Mouse (Mus musculus) ES-Bruce4 (cell line): ENCODE measurements around the gene Fam129c. TPM values are rescaled to one million over a fixed set of nuclear protein-coding genes. Genes with fewer than 3 reads are reported as not detected.

Source experiments
- H3K27ac ChIP-seq: 2 replicates; pipeline ENCODE4 v1.5.1; 2012; ENCODE audit warnings: low read length, inconsistent platforms; ENCODE audit not compliant: insufficient read depth
- H3K27me3 ChIP-seq: 2 replicates; pipeline ENCODE4 v1.6.1; 2012; ENCODE audit warnings: mild to moderate bottlenecking, low read length, inconsistent platforms; ENCODE audit not compliant: control insufficient read depth, poor library complexity, insufficient read depth, severe bottlenecking
- H3K36me3 ChIP-seq: 2 replicates; pipeline ENCODE4 v1.6.1; 2012; ENCODE audit warnings: inconsistent platforms, mild to moderate bottlenecking, low read length, moderate library complexity; ENCODE audit not compliant: control insufficient read depth, poor library complexity, insufficient read depth, severe bottlenecking
- H3K4me1 ChIP-seq: one replicate; pipeline ENCODE4 v1.8.1; 2011; ENCODE audit warnings: low read length; ENCODE audit not compliant: control insufficient read depth, insufficient read depth
- H3K4me3 ChIP-seq: 2 replicates; pipeline ENCODE4 v1.5.1; 2011; ENCODE audit warnings: low read depth, mild to moderate bottlenecking, low read length
- H3K9ac ChIP-seq: 2 replicates; pipeline ENCODE4 v1.6.1; 2012; ENCODE audit warnings: low read depth, mild to moderate bottlenecking, inconsistent platforms; ENCODE audit not compliant: poor library complexity, severe bottlenecking
- H3K9me3 ChIP-seq: replicated peaks from 2 replicates; pipeline ENCODE4 v1.6.1; 2012; ENCODE audit warnings: mild to moderate bottlenecking, low read length, inconsistent platforms; ENCODE audit not compliant: control insufficient read depth, poor library complexity, insufficient read depth, severe bottlenecking
- CTCF ChIP-seq: IDR thresholded peaks from one replicate; pipeline ENCODE4 v1.8.1; 2011; ENCODE audit warnings: low read depth, low read length
- EP300 ChIP-seq: IDR thresholded peaks from 2 replicates; pipeline ENCODE4 v1.6.1; 2011; ENCODE audit warnings: low read depth, low read length; ENCODE audit not compliant: insufficient read depth
- POLR2A ChIP-seq: IDR thresholded peaks from one replicate; pipeline ENCODE4 v1.8.1; 2011; ENCODE audit warnings: low read length; ENCODE audit not compliant: insufficient read depth
- polyA plus RNA-seq: library from polyadenylated mRNA; stranded (reverse); fragments of >200 nt; gene quantifications from 2 replicates; pipeline ENCODE4 v1.2.4, GENCODE M21; 2011; ENCODE audit warnings: low read depth; ENCODE audit not compliant: missing spikeins, insufficient read depth, insufficient read length

Fam129c gene
- polyA plus RNA-seq, 1 experiment: 6.4 TPM

DNA sequence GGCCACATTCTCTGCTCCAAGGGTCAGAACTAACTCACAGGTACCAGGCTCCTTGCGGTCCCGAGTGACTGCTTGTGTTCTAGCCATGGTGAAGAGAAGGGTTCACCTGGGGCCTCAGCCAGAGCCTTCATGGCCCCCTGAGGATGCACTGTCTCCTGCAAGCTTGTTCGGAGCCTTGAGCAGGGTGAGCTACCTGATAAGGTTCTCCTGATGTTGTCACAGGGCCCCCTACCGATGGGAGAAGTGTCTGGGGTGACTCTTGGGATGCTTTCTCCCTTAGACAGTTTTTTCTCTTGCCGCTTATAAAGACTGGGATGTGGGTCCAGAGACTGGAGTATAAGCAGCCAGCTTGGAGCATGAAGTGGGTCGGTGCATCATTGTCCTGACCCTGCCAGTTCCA lies 1.1 kb upstream of the Fam129c start:
- TF ChIP-seq CTCF (peak; percentile 8), POLR2A (no peak)
- no peaks in the 10 kb centered on the region for H3K27me3 ChIP-seq
- no peaks in the 10 kb centered on the region for H3K36me3 ChIP-seq
- no peak overlapping the region for H3K4me3 ChIP-seq
- H3K9ac ChIP-seq: no peak overlapping the region
- H3K27ac ChIP-seq: no peak overlapping the region
- H3K9me3 ChIP-seq: no peaks in the 10 kb centered on the region
- H3K4me1 ChIP-seq: no peaks in the 10 kb centered on the region

DNA sequence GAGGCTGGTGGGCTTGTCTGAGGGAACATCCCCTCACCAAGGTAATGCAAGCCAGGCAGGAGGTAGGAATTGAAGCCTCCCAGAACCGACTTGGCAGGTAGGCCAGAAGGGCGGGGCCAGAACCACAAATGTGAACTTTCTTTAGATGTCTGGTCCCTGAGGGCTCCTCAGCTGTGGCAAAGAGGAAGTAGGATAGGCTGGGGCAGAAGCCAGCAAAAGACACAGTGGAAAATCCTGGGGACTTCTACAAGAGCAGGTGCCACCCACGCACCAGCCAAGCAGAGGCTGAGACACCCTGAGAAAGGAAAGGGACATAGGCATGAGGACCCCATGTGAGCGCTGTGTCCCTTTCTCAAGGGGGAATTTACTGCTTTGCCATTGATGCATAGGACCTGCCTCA lies 650 bp upstream of the Fam129c start:
- TF ChIP-seq POLR2A (no peak), CTCF (no peak), EP300 (no peak)
- Histone ChIP-seq H3K4me3 (no peak overlapping the region), H3K9ac (no peak overlapping the region), H3K27ac (no peak overlapping the region), H3K9me3 (no peaks in the 10 kb centered on the region), H3K36me3 (no peaks in the 10 kb centered on the region), H3K27me3 (no peaks in the 10 kb centered on the region), H3K4me1 (no peaks in the 10 kb centered on the region)

GRCm38 (mm10) chr8:71598375-71598774 lies 927 bp downstream of the Fam129c start:
- Histone ChIP-seq H3K9ac (no peak overlapping the region), H3K36me3 (no peaks in the 10 kb centered on the region), H3K27me3 (no peaks in the 10 kb centered on the region), H3K9me3 (no peaks in the 10 kb centered on the region), H3K4me1 (no peaks in the 10 kb centered on the region), H3K4me3 (no peak overlapping the region), H3K27ac (no peak overlapping the region)
- no peak for TF ChIP-seq EP300
- no peak for TF ChIP-seq POLR2A
- no peak for TF ChIP-seq CTCF

- H3K36me3 ChIP-seq: no peaks in the 10 kb centered on the region
- H3K27ac ChIP-seq: no peak overlapping the region
- H3K4me3 ChIP-seq: no peak overlapping the region
- no peak overlapping the region for H3K9ac ChIP-seq
- no peaks in the 10 kb centered on the region for H3K4me1 ChIP-seq
- TF ChIP-seq POLR2A (no peak), CTCF (no peak), EP300 (no peak)
- H3K9me3 ChIP-seq: no peaks in the 10 kb centered on the region
- no peaks in the 10 kb centered on the region for H3K27me3 ChIP-seq
Observed at GRCm38 (mm10) chr8:71598841-71599240, 1.4 kb downstream of the Fam129c start.

DNA sequence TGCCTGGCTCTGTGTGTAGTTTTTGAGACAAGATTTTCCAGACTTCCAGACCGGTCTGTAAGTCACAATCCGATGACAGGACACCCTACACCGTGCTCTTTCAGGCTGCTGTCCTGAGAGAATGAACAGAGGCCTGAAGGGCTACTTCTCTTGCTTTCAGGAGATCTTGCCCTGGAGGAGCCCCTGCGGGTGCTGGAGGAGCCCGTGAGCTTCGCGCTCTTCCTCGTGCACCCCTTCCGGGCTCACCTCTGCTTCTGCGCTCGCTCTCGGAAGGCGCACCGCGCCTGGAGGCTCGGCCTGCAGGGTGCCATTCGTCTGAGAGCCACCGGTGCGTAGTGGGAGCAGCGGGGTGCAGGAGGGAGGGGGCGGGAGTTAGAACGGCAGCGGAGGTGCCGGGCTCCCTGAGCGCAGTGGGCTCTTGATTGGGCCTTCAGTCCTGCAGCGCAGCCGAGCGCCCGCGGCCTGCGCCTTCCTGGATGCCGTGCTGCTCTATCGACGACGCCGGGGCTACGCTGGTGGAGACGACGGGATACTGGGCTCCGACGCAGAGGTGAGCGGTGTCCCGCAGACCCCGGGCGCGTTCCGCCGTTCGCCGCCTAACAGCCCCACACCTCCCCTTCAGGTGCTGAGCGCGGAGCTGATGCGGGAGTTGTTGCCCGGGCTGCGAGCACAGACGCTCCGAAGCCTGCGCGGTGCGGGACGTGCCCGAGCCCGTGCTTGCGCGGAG lies 4.7 kb downstream of the Fam129c start:
- H3K27ac ChIP-seq: no peak overlapping the region
- H3K27me3 ChIP-seq: no peaks in the 10 kb centered on the region
- H3K9me3 ChIP-seq: no peaks in the 10 kb centered on the region
- no peaks in the 10 kb centered on the region for H3K36me3 ChIP-seq
- TF ChIP-seq EP300 (no peak), POLR2A (no peak), CTCF (no peak)
- peaks cover 5% of the 10 kb centered on the region for H3K4me1 ChIP-seq
- peak overlapping the region; percentile 58 for H3K4me3 ChIP-seq
- H3K9ac ChIP-seq: peak overlapping the region; percentile 55

DNA sequence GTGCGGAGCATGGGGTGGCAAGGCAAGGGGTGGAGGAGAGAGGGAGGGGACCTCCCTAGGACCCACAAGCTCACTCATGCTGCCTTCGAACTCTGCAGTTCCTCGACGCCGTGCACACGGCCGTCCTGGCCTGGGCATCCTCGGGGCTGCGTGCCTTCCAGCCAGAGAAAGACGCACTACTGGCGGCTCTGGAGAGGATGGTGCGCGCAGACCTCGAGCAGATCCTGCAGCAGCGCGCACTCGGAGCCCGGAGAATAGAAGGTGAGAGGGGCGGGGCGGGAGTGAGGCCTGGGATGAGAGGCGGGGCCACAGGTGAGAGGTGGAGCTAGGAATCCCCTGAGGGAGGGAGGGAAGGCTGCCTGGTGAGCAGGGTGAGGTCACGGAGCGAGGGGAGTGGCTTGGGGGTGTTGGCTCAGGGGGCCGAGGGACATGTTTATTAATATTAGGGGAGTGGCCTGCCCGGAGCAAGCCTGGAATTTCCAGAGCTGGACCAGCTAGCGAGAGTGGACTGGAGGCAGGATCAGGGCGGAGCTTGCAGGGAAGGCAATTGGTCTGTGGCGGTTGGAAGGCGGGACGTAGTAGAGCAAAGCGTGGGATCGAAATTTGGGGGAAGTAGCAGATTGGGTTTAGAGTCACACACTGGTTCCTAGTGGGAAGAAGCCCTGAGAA lies 5.4 kb downstream of the Fam129c start:
- H3K4me1 ChIP-seq: peaks cover 5% of the 10 kb centered on the region
- H3K36me3 ChIP-seq: no peaks in the 10 kb centered on the region
- no peaks in the 10 kb centered on the region for H3K27me3 ChIP-seq
- H3K27ac ChIP-seq: peak overlapping the region; percentile 2; the same call in 1 of the 2 replicates
- H3K4me3 ChIP-seq: peak overlapping the region; percentile 58
- peak overlapping the region; percentile 55 for H3K9ac ChIP-seq
- TF ChIP-seq POLR2A: peak; percentile 32
- TF ChIP-seq CTCF: no peak
- TF ChIP-seq EP300: no peak
- no peaks in the 10 kb centered on the region for H3K9me3 ChIP-seq
